Mouse (Mus musculus): ENCODE data around the gene Rnasek.

Rnasek gene

DNA sequence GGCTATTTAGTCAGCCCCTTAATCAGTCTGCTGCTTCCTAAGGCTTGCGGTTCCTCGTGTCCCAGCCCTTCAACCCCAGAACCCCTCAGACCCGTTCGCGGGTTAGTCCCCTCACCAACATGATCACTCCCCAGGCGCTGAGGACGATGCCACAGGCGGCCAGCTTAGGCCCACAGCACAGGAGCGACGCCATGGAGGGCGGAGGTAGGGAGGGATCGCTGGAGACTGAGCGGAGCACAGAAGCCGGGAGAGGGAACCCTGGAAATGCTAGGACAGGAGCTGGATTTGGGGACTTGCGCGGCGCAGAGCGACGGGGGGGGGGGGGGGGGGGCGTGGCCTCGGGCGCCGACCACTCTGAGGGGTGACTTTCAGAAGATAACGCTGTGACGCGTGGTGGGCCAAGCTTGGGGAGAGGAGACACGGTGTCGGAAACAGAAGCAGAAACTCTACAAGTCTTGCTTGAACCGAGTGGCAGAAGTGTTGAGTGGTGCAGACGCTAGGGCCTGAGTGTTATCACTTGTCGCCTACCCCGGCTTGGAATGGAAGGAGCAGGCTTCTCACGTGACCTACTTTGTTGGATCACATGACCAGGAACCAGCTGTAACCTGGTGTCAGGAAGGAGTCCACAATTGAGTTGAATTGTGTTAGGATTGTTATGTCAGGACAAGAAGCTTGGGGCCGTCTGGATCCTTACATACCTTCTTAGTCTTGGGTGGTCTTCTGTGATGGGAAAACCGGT, at the start of gene Rnasek, which contains the start of gene Gm21988:
Gene Rnasek, minus strand, starts transcription at position 302 of the 739 bp plus-strand sequence.
Gene Gm21988, minus strand, starts transcription at position 290 of the 739 bp plus-strand sequence.
- DNase-seq: peak; percentile 89

DNA sequence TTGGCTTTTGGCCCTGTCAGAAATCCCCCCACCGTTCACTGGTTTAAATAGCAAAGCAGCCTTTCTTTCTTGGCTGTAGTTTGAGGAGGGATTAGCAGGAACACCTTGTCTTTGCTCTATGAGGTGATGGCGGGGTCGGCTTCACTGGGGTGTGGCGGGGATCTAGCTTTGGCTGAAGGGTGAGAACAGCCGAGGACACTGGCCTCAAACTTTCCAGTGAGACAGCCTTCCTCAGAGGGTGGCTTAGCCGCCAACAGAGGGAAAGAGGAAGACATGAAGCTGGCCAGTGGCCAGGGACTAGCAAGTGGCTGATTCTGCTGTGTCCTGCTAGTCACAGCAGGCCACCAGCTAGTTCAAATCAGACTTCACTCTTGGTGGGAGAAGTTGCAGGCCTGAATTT, 49.6 kb upstream of the Rnasek start:
- DNase-seq: peak; percentile 27

DNA sequence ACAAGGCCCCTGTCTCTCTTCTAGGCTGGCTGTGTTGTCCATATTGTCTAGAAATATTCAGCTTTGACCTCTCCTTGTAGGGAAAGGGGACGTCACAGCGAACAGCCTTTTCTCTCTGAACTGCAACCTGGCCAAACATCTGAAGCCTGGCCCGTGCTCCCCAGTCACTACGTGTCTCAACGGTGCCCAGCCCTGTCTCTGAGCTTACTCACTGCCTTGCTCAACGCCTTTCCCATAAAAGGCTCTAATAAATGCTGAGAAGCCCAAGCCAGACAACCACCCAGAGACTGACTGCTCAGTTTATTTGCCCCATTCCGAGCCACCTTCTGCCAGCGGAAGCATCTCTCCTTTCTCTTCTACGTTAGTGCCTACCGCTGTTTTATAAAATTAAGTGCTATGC, 48.5 kb upstream of the Rnasek start:
- no peak for DNase-seq

DNA sequence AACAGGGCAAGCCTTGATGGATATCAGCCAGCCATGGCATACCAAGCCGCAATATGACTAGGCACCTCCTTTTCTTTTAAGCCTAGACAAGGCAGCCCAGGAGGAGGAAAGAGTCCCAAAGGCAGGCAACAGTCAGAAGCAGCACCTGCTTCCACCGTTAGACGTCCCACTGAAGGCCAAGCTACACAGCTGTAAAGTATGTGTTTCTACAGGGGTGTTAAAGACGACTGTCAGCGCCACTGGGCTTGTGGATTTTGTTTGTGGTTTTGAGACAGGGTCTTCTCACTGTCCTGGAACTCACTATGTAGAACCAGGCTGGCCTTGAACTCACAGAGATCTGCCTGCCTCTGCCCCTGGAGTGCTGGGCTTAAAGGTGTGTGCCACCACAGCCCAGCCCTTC, 46.0 kb upstream of the Rnasek start:
- DNase-seq: no peak

- peak; percentile 32 for DNase-seq
These were observed 45.1 kb upstream of the Rnasek start for GRCm38 (mm10) chr11:70284757-70285156.

GRCm38 (mm10) chr11:70283666-70284065, 44.0 kb upstream of the Rnasek start:
- DNase-seq: peak; percentile 23

- DNase-seq: peak; percentile 63
These were observed 40.8 kb upstream of the Rnasek start for GRCm38 (mm10) chr11:70280441-70280840.

GRCm38 (mm10) chr11:70278961-70279360, 39.3 kb upstream of the Rnasek start:
- DNase-seq: no peak

DNA sequence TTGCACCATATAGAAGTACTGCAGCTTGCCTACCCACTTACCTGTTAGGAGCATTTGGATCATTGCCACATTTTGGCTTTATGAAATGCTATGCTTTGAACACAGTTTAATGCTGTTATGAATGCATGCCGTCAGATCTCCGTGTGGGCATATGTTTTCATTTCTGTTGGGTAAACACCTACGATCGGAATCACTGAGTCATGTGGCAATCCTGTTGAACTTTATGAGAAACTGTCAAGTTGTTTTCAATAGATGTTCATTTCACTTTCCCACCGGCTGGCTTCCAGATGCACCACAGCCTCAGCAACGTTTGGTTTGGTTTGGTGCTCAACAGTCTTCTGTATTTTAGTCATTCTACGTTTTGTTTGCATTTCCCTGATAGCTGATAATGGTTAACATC, 32.0 kb upstream of the Rnasek start:
- DNase-seq: no peak

DNA sequence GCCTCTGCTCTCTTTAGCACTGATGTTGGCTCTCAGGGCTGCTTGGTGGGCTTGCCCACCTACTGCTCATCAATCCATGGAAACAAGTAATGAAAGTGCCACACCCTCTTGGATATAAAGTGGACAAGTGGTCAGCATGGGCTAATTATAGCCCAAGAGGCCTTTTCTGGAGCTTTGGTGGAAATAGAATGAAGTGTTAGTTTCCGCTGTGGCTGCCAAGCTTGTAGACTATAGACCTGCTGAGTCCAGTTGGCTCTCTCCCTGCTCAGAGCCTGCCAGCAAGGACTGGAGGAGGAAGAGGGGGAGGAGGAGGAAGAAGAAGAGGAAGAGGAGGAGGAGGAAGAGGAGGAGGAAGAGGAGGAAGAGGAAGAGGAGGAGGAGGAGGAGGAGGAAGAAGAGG, 26.8 kb upstream of the Rnasek start:
- DNase-seq: peak; percentile 15

GRCm38 (mm10) chr11:70265819-70266218, 26.2 kb upstream of the Rnasek start:
- DNase-seq: no peak

DNA sequence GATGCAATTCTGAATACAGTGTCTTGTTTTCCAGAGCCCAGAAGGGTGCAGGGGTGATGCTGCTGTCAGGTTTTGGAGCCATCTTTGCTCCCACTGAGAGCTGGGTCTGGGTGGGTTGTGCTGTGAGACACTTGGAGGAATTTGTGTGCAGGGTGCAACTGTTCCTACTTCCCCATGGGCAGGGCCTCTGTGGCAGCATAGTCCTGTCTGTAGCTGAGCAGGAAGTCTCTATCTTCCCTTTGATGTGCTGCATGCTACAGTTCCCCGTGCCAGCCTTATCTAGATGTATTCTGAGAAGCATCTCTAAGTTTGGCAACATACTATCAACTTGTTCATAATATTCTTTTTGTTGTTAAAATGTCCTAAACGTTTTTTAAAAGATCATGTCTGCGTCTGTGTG, 25.6 kb upstream of the Rnasek start:
- no peak for DNase-seq

GRCm38 (mm10) chr11:70259035-70259434, 19.4 kb upstream of the Rnasek start:
- no peak for DNase-seq

DNA sequence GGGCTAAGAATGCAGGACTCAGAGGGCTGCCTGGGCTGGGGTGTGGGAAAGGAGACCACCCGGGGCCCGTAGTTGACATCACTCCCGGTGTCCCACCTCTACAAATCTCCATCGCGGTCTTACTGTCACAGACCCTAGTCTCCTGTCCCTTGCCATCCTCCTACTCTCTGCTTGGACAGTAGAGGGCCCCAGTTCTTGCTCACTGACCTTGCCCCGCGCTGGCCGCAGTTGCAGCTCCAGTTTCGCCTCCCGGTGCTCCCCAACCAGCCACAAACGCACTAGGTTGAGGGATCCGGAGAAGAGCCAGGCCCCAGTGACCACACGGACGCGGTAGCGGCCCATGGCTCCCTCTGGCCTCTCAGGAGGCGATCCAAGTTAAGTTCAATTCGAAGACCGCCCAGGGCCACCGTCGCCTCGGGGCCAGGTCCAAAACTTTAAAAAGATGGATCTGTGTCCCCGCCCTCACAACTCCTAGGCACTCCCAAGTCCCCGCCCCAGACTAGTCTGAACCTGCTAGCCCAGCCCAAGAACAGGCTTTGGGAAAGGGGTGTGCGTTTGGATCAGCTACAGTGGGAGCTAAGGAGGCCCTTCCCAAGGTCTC, 15.4 kb upstream of the Rnasek start, which contains the start of gene Alox12:
Gene Alox12, minus strand, starts transcription at position 423 of the 601 bp plus-strand sequence.
- peak; percentile 72 for DNase-seq

- DNase-seq: no peak
These were observed 14.7 kb upstream of the Rnasek start for GRCm38 (mm10) chr11:70254337-70254736.

GRCm38 (mm10) chr11:70251853-70252252, 12.2 kb upstream of the Rnasek start:
- DNase-seq: no peak

GRCm38 (mm10) chr11:70250150-70250549, 10.5 kb upstream of the Rnasek start:
- DNase-seq: no peak

DNA sequence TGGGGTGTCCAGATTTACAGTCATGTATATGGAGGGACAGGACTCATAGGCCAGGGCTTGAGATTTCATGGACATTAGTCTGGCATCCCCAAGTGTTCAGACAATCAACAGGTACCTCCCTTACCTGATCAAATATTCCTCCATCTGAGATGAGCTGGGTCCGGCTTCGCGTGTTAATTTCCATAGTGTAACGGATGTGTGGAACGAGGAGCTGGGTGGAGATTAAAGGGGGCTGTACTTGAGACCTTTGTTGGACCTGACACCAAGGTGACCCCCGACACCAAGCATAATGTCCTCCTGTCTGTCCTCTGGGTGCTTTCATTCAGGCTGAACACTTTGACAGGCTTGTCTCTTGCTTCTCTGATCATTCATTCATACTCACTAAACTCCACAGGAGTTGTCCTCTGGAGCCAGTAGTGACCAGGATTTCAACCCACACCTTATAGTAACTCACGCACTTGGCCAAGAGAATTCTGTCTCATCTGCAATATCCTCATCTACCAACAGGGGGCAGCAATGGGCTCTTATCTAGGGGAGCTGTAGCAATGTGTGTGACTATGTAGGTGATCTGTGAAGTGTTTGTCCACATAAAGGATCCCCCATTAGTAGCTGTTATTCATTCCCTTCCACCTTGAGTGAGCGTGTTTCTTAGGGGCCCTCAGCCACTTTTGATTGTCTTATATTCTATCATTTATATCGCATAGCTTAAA, 7.6 kb upstream of the Rnasek start:
- DNase-seq: peak; percentile 73

DNA sequence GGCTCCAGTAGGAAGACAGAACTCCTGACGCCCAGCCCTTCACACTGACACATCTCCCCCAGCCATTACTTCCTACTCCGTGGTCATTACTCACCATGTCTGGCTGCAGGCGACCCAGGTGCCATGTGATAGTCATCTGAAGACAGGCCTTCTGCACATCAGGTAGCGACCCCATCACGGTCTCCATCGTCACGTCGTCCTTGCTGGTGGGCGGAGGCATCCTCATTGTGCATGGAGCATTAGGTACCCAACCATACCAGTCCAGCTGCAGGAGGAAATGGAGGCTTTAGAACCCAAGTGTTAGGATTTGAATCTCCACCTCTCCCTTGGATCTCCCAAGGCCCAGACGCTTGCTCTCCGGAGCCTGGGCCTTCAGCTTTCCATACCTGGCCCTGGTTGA, 2.9 kb upstream of the Rnasek start:
- DNase-seq: no peak

DNA sequence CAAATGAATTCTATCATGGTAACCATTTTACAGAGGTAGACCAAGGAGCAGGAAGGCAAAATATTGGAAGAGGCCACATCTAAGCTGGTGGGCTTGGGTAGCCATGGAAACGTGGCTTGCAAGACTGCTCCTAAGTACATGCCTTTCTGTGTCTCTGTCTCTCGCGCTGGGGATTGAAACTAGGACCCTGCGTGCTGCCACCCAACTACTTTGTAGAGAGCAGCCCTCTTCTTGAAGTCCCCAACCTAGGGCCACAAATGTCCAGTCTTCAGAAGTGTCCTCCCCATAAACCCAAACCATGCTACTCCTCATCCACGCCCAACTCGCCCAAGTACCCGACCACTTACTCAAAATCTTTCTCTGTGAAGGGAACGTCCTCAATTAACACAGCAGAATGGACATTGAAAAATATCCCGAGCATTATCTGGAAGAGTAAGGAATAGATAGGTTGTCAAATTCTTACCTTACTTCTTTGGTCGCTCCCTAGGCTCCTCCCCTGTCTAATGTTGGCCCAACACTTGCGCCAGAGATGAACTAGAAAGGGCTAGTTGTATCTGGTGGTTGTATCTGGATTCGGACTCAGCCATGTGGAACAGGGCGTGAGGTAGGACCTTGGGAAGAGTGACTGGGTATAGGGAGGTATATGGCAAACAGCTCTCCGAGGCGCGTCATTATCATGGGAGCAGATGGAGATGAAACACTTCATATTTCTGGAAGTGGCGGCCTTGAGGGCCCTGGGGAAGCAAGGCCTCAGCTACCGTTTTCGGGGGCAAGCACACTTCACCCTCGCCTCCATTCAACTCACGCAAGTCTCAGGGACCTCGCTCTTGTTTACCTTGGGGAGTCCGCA, 826 bp downstream of the Rnasek start:
- peak; percentile 44 for DNase-seq

GRCm38 (mm10) chr11:70237457-70238167, 2.0 kb downstream of the Rnasek start, which contains the start of gene 0610010K14Rik:
TSS of gene 0610010K14Rik (minus strand) at chr11:70237914.
- peak; percentile 98 for DNase-seq

DNA sequence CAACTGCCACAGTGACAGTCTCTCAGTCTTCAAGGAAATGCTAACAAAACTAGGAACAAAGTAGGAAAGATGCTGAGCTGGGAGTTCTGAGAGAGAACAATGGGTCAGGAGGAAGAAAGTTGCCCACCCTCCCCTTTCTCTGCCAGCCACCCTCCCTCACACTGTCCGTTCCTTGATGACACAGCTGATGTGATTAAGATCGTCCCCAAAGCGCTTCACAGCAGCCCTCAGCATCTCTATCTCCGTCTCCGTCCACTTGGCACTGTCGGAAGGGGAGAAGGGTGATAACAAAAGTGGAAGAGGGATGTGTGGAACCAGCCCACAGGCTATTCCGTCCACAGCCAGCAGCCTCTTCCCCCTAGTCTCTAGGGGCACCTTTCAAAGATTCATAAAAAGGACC, 2.9 kb downstream of the Rnasek start:
- peak; percentile 32 for DNase-seq

Data from kidney, postnatal 14 days (tissue).